14 mouse cellular contexts compared by ENCODE assay signal in the genomic region with DNA sequence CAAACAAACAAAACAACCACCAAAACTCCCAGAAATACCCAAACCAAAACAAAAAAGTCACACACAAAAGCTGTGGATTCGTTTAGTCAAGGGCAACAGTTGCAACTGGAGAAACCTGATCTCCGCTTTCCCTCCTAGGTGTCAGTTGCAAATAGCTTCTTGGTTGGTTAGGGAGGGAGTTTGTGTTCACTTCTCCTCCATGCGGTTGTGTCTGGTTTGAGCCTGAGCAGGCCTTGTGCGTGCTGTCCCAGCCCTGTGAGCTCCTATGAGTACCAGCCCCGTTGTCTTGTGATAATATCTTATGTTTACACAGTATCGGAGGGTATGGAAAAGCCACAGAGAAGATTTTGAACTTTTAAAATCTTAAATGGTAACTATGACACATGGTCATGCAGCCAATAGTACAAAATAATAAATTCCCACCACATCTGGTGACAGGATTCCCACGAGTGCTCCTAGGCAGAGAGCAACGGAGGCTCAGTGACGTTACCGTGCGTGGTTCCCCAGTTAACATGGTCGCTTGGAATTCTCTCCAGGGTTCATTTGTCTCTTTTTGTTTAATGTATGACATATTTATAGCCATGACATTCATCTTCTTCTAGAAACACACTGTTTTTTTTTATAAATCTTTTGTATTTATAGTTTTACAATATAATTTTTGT. TPM values are rescaled to one million over a fixed set of nuclear protein-coding genes. Genes with fewer than 3 reads are reported as not detected.
DNase-seq lines count a peak whose midpoint lies in the region; ATAC-seq and TF ChIP-seq lines count a peak whose summit lies in the region.
"Had no signal": no experiment of that assay in that cellular context is flagged by ENCODE, and none has a peak within 500 bp of the region (broad histone marks: within the 10 kb centered on the region; RNA-seq: fewer than 3 reads in every experiment).

No protein-coding gene starts in this region.

- no peak for TF ChIP-seq CTCF in stomach, postnatal 0 days (IDR thresholded peaks at IDR 0.05; ENCODE audit: low read depth)
- no peak for TF ChIP-seq CTCF in kidney, postnatal 0 days (IDR thresholded peaks at IDR 0.05; ENCODE audit: low read depth)

- no peaks in the 10 kb centered on the region for H3K27me3 ChIP-seq in heart, embryonic 10.5 days (ENCODE audit: insufficient read depth, poor library complexity, severe bottlenecking)
- H3K27me3 ChIP-seq in stomach, embryonic 14.5 days (ENCODE audit: control insufficient read depth, insufficient read depth, low read length), result no peaks in the 10 kb centered on the region
- no peaks in the 10 kb centered on the region for H3K27me3 ChIP-seq in stomach, postnatal 0 days (ENCODE audit: control insufficient read depth, insufficient read depth, low read length)
- no peaks in the 10 kb centered on the region for H3K27me3 ChIP-seq in kidney, postnatal 0 days (ENCODE audit: insufficient read depth, low read length)
- no peaks in the 10 kb centered on the region for H3K27me3 ChIP-seq in midbrain, embryonic 15.5 days (replicated peaks)
- H3K27me3 ChIP-seq: forebrain, embryonic 12.5 days; liver, embryonic 12.5 days; midbrain, embryonic 12.5 days had no signal

- no peak overlapping the region for H3K4me2 ChIP-seq in stomach, embryonic 14.5 days (replicated peaks; ENCODE audit: low read depth, low read length)
- no peak overlapping the region for H3K4me2 ChIP-seq in stomach, postnatal 0 days (replicated peaks; ENCODE audit: low read depth)
- H3K4me2 ChIP-seq in kidney, postnatal 0 days (ENCODE audit: low read length), result no peak overlapping the region
- no peak overlapping the region for H3K4me2 ChIP-seq in midbrain, embryonic 15.5 days
- H3K4me2 ChIP-seq: forebrain, embryonic 12.5 days; liver, embryonic 12.5 days; midbrain, embryonic 12.5 days had no signal

- H3K9ac ChIP-seq in stomach, embryonic 14.5 days (replicated peaks; ENCODE audit: low read depth, low read length), result no peak overlapping the region
- no peak overlapping the region for H3K9ac ChIP-seq in stomach, postnatal 0 days (ENCODE audit: low read length)
- H3K9ac ChIP-seq in kidney, postnatal 0 days (ENCODE audit: low read depth, low read length), result no peak overlapping the region
- H3K9ac ChIP-seq in midbrain, embryonic 15.5 days, result no peak overlapping the region
- H3K9ac ChIP-seq: forebrain, embryonic 12.5 days; liver, embryonic 12.5 days; midbrain, embryonic 12.5 days had no signal

- H3K27ac ChIP-seq in heart, embryonic 10.5 days, result 0 out of 2 replicates have a peak overlapping the region, but pooled peaks have one; percentile 17
- H3K27ac ChIP-seq in stomach, embryonic 14.5 days (ENCODE audit: low read length), result peak overlapping the region; percentile 30; the same call in 1 of the 2 replicates
- H3K27ac ChIP-seq in stomach, postnatal 0 days (replicated peaks), result no peak overlapping the region
- H3K27ac ChIP-seq in kidney, postnatal 0 days, result peak overlapping the region; percentile 47; the same call in 1 of the 2 replicates
- no peak overlapping the region for H3K27ac ChIP-seq in midbrain, embryonic 15.5 days
- H3K27ac ChIP-seq: forebrain, embryonic 12.5 days; midbrain, embryonic 12.5 days had no signal

- H3K36me3 ChIP-seq in heart, embryonic 10.5 days, result peaks cover 26% of the 10 kb centered on the region
- H3K36me3 ChIP-seq in stomach, embryonic 14.5 days (ENCODE audit: control insufficient read depth, insufficient read depth, low read length), result peaks cover 18% of the 10 kb centered on the region
- H3K36me3 ChIP-seq in stomach, postnatal 0 days (ENCODE audit: control insufficient read depth, insufficient read depth, low read length), result 0 out of 2 replicates have a peak, but pooled peaks cover 6% of the 10 kb centered on the region
- H3K36me3 ChIP-seq in kidney, postnatal 0 days (ENCODE audit: insufficient read depth, low read length), result peaks cover 5% of the 10 kb centered on the region; the same call in 1 of the 2 replicates
- no peaks in the 10 kb centered on the region for H3K36me3 ChIP-seq in midbrain, embryonic 15.5 days (replicated peaks)

- DNase-seq in heart, embryonic 10.5 days (ENCODE audit: low spot score), result no peak
- DNase-seq in heart, postnatal 4 days, result no peak
- no peak for DNase-seq in stomach, postnatal 0 days (ENCODE audit: low spot score)
- peak; percentile 86 for DNase-seq in kidney, postnatal 0 days (ENCODE audit: low spot score)
- DNase-seq in urinary bladder, postnatal 25 days (ENCODE audit: low spot score), result no peak
- DNase-seq: adrenal gland, postnatal 10 days; heart, postnatal 36 days; thymus, adult 18-20 months had no signal

- TF ChIP-seq EP300 in stomach, postnatal 0 days (optimal IDR thresholded peaks at IDR 0.05), result no peak

- H3K4me3 ChIP-seq in heart, embryonic 10.5 days, result no peak overlapping the region
- no peak overlapping the region for H3K4me3 ChIP-seq in stomach, embryonic 14.5 days (ENCODE audit: low read depth, low read length)
- H3K4me3 ChIP-seq in stomach, postnatal 0 days (ENCODE audit: low read depth, low read length), result no peak overlapping the region
- H3K4me3 ChIP-seq in kidney, postnatal 0 days (replicated peaks; ENCODE audit: low read depth, low read length), result no peak overlapping the region
- no peak overlapping the region for H3K4me3 ChIP-seq in midbrain, embryonic 15.5 days
- H3K4me3 ChIP-seq: forebrain, embryonic 12.5 days; liver, embryonic 12.5 days; midbrain, embryonic 12.5 days had no signal

- no peak for ATAC-seq in stomach, embryonic 14.5 days (ENCODE audit: insufficient number of reproducible peaks, insufficient read depth, low FRiP score, low read depth)
- no peak for ATAC-seq in stomach, postnatal 0 days (ENCODE audit: low FRiP score, low TSS enrichment)
- ATAC-seq in kidney, postnatal 0 days (replicated peaks; ENCODE audit: low FRiP score, low read depth), result peak; percentile 55; the same call in 1 of the 2 replicates
- ATAC-seq in midbrain, embryonic 15.5 days (replicated peaks), result no peak
- ATAC-seq in monocyte, adult 5-6 weeks (replicated peaks; ENCODE audit: insufficient number of reproducible peaks, low FRiP score, low TSS enrichment, poor library complexity, severe bottlenecking), result no peak
- ATAC-seq: liver, embryonic 12.5 days had no signal

- H3K9me3 ChIP-seq in heart, embryonic 10.5 days, result no peaks in the 10 kb centered on the region
- no peaks in the 10 kb centered on the region for H3K9me3 ChIP-seq in stomach, embryonic 14.5 days (ENCODE audit: control insufficient read depth, low read depth, low read length)
- no peaks in the 10 kb centered on the region for H3K9me3 ChIP-seq in stomach, postnatal 0 days (ENCODE audit: control insufficient read depth, low read length)
- no peaks in the 10 kb centered on the region for H3K9me3 ChIP-seq in kidney, postnatal 0 days (replicated peaks; ENCODE audit: low read length)
- H3K9me3 ChIP-seq in midbrain, embryonic 15.5 days, result no peaks in the 10 kb centered on the region
- H3K9me3 ChIP-seq: forebrain, embryonic 12.5 days; liver, embryonic 12.5 days; midbrain, embryonic 12.5 days had no signal

- no peaks in the 10 kb centered on the region for H3K4me1 ChIP-seq in heart, embryonic 10.5 days
- 0 out of 2 replicates have a peak, but pooled peaks cover 3% of the 10 kb centered on the region for H3K4me1 ChIP-seq in stomach, embryonic 14.5 days (ENCODE audit: control insufficient read depth, insufficient read depth, low read length)
- no peaks in the 10 kb centered on the region for H3K4me1 ChIP-seq in stomach, postnatal 0 days (replicated peaks; ENCODE audit: control insufficient read depth, insufficient read depth)
- H3K4me1 ChIP-seq in kidney, postnatal 0 days (replicated peaks; ENCODE audit: insufficient read depth, low read length), result 0 out of 2 replicates have a peak, but pooled peaks cover 3% of the 10 kb centered on the region
- H3K4me1 ChIP-seq in midbrain, embryonic 15.5 days, result no peaks in the 10 kb centered on the region
- H3K4me1 ChIP-seq: forebrain, embryonic 12.5 days; midbrain, embryonic 12.5 days had no signal

- WGBS in heart, embryonic 10.5 days, result 73% methylated on average over 12 of the region's 12 CpGs
- 38% methylated on average over 12 of the region's 12 CpGs for WGBS in stomach, embryonic 14.5 days
- 49% methylated on average over 12 of the region's 12 CpGs for WGBS in stomach, postnatal 0 days
- WGBS in kidney, postnatal 0 days, result 24% methylated on average over 12 of the region's 12 CpGs
- 79% methylated on average over 12 of the region's 12 CpGs for WGBS in midbrain, embryonic 15.5 days

RNA-seq across cellular contexts. Expression of gene Atrnl1, which starts 46.7 kb away (rescaled TPM):
- 3.2 and 5.1 TPM in 2 replicates for polyA plus RNA-seq in heart, embryonic 10.5 days (2016; fragmentation: Nextera tagmentation; extraction: Ambion mirVana)
- 10 to 100 TPM; 24.9 to 25.6 TPM for total RNA-seq in heart, postnatal 4 days (2021)
- 8.2 and 11.0 TPM in 2 replicates for polyA plus RNA-seq in stomach, embryonic 14.5 days (2014; fragmentation: Nextera tagmentation; extraction: Ambion mirVana)
- 3.9 and 4.2 TPM in 2 replicates for polyA plus RNA-seq in stomach, postnatal 0 days (2015; fragmentation: Nextera tagmentation; extraction: Ambion mirVana)
- 8.1 and 8.5 TPM in 2 replicates for polyA plus RNA-seq in kidney, postnatal 0 days (2015; fragmentation: Nextera tagmentation; extraction: Ambion mirVana)
- polyA plus RNA-seq in midbrain, embryonic 15.5 days (2015; fragmentation: Nextera tagmentation; extraction: Ambion mirVana), result 9.4 and 9.8 TPM in 2 replicates
- 1.0 to 3.8 TPM (median 1.6 TPM) in 3 replicates for total RNA-seq in monocyte, adult 5-6 weeks (2017)

Comparison
In these comparisons a context has a peak if more than half of its experiments do, and no peak if none do; other contexts are left out.
1. H3K27ac ChIP-seq: peak in heart, embryonic 10.5 days (single experiment), stomach, embryonic 14.5 days (single experiment) and kidney, postnatal 0 days (single experiment); none in stomach, postnatal 0 days (single experiment) and midbrain, embryonic 15.5 days (single experiment).